Mouse (Mus musculus) gonadal fat pad, adult 2 months (tissue): Measurements from ENCODE around the gene Ikbkg. TPM values are rescaled to one million over a fixed set of nuclear protein-coding genes. Genes with fewer than 3 reads are reported as not detected.
"Not testable (repeated sequence)": the region's sequence is repeated elsewhere in the genome, so short reads cannot be mapped to it uniquely, and the experiment has no call there.

Experiments used
- DNase-seq: peaks from one replicate; pipeline ENCODE4 v3.0.0-alpha.2; 2012; ENCODE audit warnings: low read depth
- polyA plus RNA-seq: library from polyadenylated mRNA; depleted of rRNA; stranded (reverse); fragments of >200 nt; gene quantifications from 2 replicates; pipeline ENCODE4 v1.2.3, GENCODE M21; 2012; rRNA removed

Ikbkg gene
- polyA plus RNA-seq, 1 experiment = 20.6 TPM

- no peak for DNase-seq
These were observed 58.2 kb downstream of the Ikbkg start for GRCm38 (mm10) chrX:74451157-74451912.

- no peak for DNase-seq
These were observed 59.7 kb downstream of the Ikbkg start for GRCm38 (mm10) chrX:74452773-74453172.

GRCm38 (mm10) chrX:74481349-74481885 lies 88.3 kb downstream of the Ikbkg start, which contains the start of gene Gm6880:
Gene Gm6880, minus strand, starts transcription at chrX:74481399.
- DNase-seq = not testable (repeated sequence)

GRCm38 (mm10) chrX:74497131-74497530 lies 104.0 kb downstream of the Ikbkg start:
- no peak for DNase-seq

Other genes with a start within 250 kb of the Ikbkg start
- gene Tex28, start 225.5 kb upstream of the Ikbkg start, polyA plus RNA-seq = not detected in 2 replicates
- gene Tktl1, start 216.0 kb upstream of the Ikbkg start, polyA plus RNA-seq = not detected in 2 replicates
- gene Flna, start 143.5 kb upstream of the Ikbkg start, polyA plus RNA-seq = 707 and 874 TPM in 2 replicates
- 54.6 and 56.1 TPM in 2 replicates for gene Emd, start 138.6 kb upstream of the Ikbkg start, polyA plus RNA-seq
- 2,430 and 2,738 TPM in 2 replicates for gene Rpl10, start 122.5 kb upstream of the Ikbkg start, polyA plus RNA-seq
- gene Taz, start 111.4 kb upstream of the Ikbkg start, polyA plus RNA-seq = 160 and 171 TPM in 2 replicates
- 26.7 and 33.1 TPM in 2 replicates for gene Dnase1l1, start 111.0 kb upstream of the Ikbkg start, polyA plus RNA-seq
- 445 and 453 TPM in 2 replicates for gene Atp6ap1, start 96.2 kb upstream of the Ikbkg start, polyA plus RNA-seq
- 180 and 211 TPM in 2 replicates for gene Gdi1, start 88.3 kb upstream of the Ikbkg start, polyA plus RNA-seq
- gene Fam50a, start 80.3 kb upstream of the Ikbkg start, polyA plus RNA-seq = 13.3 and 19.5 TPM in 2 replicates
- gene Plxna3, start 64.2 kb upstream of the Ikbkg start, polyA plus RNA-seq = 24.7 and 30.8 TPM in 2 replicates
- 84.5 and 107 TPM in 2 replicates for gene Lage3, start 39.7 kb upstream of the Ikbkg start, polyA plus RNA-seq
- 47.6 and 59.2 TPM in 2 replicates for gene Ubl4a, start 20.1 kb upstream of the Ikbkg start, polyA plus RNA-seq
- 27.1 and 30.5 TPM in 2 replicates for gene Slc10a3, start 19.9 kb upstream of the Ikbkg start, polyA plus RNA-seq
- gene Fam3a, start within 50 bp of the Ikbkg start, polyA plus RNA-seq = 64.3 and 70.1 TPM in 2 replicates
- 190 and 227 TPM in 2 replicates for gene G6pdx, start 35.9 kb downstream of the Ikbkg start, polyA plus RNA-seq
- not detected in 2 replicates for gene Gm6880, start 88.1 kb downstream of the Ikbkg start, polyA plus RNA-seq
- not detected in 2 replicates for gene Olfr1326-ps1, start 181.6 kb downstream of the Ikbkg start, polyA plus RNA-seq
- not detected in 2 replicates for gene Olfr1325, start 199.4 kb downstream of the Ikbkg start, polyA plus RNA-seq